Mouse (Mus musculus): Measurements from ENCODE around the gene Ppargc1a.

GRCm38 (mm10) chr5:51433905-51434304 is 133.6 kb downstream of the Ppargc1a start:
- TF ChIP-seq JUND (conservative IDR thresholded peaks at IDR 0.05; ENCODE audit: low read depth, low read length) (no peak), CTCF (conservative IDR thresholded peaks at IDR 0.05 in 1 of 2, IDR thresholded peaks at IDR 0.05 in 1 of 2; ENCODE audit: low read depth in 2 of 2, low read length in 2 of 2) (no peak), POLR2A (IDR thresholded peaks at IDR 0.05; ENCODE audit: low read depth, low read length) (no peak), MAX (IDR thresholded peaks at IDR 0.05; ENCODE audit: low read length) (no peak), ZKSCAN1 (IDR thresholded peaks at IDR 0.05; ENCODE audit: borderline replicate concordance, low read depth, low read length) (no peak), MAFK (IDR thresholded peaks at IDR 0.05; ENCODE audit: insufficient replicate concordance, low read length) (no peak), PAX5 (IDR thresholded peaks at IDR 0.05; ENCODE audit: low read length) (no peak), ETS1 (conservative IDR thresholded peaks at IDR 0.05; ENCODE audit: low read depth, low read length) (no peak)

Measured in CH12.LX (cell line).